Mouse (Mus musculus) monocyte, adult 5-6 weeks (primary cell): ENCODE results near the gene Tectb. TPM values are rescaled to one million over a fixed set of nuclear protein-coding genes. Genes with fewer than 3 reads are reported as not detected.
"Not testable (repeated sequence)": the region's sequence is repeated elsewhere in the genome, so short reads cannot be mapped to it uniquely, and the experiment has no call there.

Experiments
- ATAC-seq: fragments of 153-309, 156-312 bp; replicated peaks from 2 replicates; pipeline ENCODE4 v1.8.0; 2017; ENCODE audit warnings: mild to moderate bottlenecking; ENCODE audit not compliant: low TSS enrichment, insufficient number of reproducible peaks, severe bottlenecking, poor library complexity, low FRiP score
- total RNA-seq: library from RNA; stranded (forward); fragments of 200-1000, 200-491, 200-594 nt; gene quantifications from 3 replicates; pipeline ENCODE4 v1.2.3, GENCODE M21; 2017

Gene Tectb
- total RNA-seq, 1 experiment from 2014 or later, result not detected

DNA sequence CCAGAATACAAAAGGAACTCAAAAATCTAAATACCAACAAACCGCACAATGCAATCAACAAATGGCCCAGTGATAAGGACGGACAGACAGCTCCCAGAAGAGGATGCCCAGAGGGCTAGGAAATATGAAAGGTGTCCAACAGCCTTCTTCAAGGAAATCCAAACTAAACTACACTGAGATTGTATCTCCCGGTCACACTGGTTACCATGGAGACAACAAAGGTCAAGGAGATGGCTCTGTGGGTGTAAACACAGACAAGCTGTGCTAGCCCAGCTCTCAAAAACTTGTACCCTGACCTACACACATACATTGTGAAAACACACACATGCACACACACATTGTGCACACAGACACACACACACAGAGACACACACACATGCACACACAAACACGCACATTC lies 18.3 kb upstream of the Tectb start:
- ATAC-seq, result no peak

DNA sequence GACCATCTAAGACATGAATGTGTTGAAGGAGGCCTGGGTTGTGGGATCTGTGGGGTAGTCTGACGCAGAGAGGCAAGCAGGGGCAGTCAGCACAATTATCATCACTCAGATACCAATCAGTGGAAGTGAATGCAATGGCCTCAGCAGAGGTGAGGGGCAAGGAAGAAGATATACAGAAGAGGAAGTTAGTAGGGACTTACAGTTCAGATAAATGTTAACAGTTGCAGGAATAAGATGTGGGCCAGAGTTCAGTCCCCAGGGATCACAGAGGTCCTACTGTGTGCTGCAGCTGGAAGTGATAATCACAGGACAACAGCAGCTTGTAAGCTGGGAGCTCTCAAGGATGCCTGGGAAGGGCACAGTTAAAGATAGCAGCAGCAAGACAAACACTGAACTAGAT lies 16.4 kb upstream of the Tectb start:
- no peak for ATAC-seq

DNA sequence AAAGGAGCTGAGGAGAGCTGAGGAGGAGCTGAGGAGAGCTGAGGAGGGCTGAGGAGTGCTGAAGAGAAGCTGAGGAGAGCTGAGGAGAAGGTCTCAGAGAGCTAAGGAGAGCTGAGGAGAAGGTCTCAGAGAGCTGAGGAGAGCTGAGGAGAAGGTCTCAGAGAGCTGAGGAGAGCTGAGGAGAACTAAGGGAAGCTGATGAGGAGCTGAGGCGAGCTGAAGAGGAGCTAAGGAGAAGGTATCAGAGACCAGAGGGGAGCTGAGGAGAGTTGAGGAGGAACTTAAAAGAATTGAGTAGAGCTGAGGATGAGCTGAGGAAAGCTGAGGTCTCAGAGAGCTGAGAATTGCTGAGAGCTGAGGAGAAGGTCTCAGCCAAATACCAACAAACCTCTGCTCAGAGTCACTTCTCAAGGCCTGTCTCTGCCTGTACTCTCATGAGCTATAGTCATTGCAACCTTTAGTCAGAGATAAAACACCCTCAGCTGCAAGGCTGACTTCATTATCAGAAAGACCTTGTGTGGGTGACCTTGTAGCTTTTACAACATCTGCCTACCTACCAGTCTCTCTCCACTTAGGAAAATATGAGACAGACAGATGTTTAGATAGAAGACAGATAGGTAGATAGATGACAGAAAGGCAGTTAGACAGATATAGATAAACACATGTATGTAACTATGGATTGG lies 15.2 kb upstream of the Tectb start:
- no peak for ATAC-seq

DNA sequence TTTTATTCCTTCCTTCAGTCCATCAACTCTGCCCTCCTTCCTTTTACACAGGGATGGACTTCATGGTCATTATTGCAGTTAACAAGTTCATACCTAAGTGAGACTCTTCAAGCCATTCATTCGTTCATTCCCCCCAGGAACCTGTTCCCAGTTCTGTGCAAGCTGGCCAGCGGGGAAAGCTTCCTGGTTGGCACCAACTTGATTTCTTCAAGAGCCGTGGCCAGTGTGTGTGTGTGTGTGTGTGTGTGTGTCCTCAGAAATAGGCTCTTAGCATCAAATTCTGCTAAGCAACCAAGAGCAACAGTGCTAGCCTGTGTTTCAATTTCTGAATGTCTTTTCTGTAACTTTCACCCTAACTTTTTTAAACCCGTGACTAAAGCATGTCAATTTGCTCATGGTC lies 14.6 kb upstream of the Tectb start:
- ATAC-seq, result no peak

DNA sequence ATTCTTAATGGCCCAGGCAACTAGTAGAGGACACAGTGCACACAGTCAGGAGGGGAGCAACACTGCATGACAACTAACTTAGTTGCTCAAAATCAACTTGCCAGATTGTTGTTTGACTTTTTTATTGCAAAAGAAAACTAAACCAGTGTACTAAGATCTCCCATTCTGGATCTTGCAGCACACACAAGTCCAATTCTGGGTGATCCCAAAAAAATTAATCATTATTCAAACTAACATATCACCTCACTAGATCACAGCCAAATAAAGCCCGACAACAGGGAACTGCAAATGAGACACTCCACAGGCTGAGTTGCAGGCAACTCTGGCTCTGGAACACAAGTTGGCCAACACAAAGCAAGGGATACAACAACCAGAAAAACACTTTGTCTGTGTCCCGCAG lies 13.8 kb upstream of the Tectb start:
- no peak for ATAC-seq

DNA sequence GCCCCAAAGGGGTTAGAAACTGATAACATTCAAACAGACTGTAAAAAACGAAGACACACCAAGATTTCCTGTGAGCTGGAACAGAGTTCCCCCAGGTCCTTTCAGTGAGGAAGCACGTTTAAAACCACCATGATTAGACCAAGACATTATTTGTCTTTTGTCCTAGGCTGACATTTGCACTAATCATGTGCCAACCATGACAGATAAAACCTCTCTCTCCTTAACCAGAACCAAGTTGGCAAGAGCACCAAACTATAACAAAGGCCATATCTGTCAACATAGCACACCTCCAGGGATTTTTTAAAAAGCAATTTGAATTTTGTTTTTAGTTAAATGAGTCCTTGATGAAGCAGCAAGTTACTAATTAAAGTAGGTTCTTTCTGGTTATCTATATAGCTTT lies 12.8 kb upstream of the Tectb start:
- no peak for ATAC-seq

DNA sequence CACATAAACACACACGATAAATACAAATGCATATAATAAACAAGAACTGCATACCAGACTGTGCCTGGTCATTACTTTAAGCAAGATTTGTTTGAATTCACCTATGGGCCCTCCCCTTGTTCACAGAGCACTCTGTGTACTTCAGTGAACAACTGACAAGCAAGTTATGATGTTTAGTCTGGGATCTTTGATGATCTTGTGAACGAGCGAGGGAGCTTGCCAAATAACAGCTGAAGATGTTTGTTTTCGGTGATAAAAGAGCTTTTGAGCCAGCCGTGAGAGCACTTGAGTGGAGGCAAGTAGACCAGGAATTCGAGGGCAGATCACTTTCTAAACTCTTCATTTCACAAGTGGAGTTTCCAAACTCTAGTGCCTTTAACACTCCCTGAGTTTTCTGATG lies 12.2 kb upstream of the Tectb start:
- no peak for ATAC-seq

DNA sequence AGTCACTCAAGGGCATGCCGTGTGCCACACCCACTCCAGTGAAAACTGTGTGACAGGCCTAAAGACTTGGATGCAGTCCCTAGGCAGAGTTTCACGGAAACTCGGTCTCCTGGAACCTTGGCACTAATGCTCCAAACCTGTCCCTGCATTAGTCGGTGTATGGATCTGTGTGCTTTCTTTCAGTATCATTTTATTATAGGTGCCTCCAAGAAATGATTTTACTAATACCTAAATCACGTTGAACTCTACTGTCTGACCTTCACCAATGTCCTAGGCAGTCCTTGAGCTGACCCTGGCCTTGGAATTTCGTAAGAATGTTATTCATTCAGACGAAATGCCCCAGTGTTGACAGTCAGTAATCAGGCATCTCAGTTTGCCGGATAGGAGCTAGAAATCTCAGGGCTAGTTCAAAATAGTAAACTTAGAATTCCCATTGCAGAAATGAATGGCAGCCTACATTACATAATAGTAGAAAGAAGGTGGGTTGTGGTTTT lies 11.2 kb upstream of the Tectb start:
- ATAC-seq, result not testable (repeated sequence)

DNA sequence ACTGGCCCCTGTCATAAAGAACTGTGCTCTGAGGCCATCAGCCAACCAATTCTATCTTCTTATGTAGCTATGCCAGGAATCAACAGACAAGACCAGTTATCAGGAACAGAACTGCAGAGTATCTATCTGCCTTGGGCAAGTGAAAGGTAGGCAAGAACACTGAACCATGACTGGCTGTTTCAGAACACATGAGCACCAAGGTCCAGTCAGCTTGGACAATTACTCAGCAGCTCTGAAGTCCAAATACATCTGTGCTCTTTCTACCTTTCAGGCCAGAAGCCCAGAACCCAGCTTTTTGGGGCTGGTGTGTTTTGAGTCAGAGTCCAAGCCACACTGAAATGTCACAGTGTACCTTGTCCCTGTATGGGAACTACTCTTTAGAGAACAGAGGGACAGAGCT lies 10.1 kb upstream of the Tectb start:
- no peak for ATAC-seq

DNA sequence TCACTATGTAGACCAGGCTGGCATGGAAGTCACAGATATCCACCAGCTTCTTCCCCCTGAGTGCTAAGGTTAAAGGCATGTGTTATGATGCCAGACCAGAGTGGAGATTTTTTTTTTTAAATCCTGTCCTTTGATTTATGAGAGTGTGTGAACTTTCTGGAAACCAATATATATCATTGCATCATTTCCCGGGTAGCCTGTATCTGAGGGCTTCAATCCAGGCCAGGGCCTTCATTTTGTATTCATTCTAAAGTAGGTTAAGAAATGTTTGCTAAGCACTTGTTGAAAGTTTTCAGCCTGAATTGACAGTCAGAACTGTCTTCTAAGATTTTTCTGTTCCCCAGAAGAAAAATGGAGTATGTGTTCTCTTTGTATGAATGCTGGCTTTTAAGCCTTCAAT lies 8.9 kb upstream of the Tectb start:
- ATAC-seq, result no peak

DNA sequence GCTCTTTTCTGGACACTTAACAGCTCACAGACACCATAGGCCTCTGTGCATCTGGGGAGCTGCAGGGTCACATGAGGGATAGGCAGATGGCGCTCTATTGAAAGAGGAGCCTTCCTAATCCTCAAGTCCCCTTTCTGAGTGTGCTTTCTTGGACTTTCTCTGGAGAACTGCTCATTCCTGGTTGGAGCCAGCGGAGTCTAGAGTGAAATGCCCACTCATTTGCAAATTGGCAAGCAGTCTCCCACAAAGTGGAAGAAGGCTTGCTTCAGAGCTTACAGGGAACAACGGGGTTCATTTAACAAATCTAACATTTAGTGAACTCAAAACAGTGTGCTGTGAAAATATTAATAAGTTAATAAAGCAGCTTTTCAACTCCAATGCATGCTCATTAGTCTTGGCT lies 3.4 kb upstream of the Tectb start:
- ATAC-seq, result no peak

DNA sequence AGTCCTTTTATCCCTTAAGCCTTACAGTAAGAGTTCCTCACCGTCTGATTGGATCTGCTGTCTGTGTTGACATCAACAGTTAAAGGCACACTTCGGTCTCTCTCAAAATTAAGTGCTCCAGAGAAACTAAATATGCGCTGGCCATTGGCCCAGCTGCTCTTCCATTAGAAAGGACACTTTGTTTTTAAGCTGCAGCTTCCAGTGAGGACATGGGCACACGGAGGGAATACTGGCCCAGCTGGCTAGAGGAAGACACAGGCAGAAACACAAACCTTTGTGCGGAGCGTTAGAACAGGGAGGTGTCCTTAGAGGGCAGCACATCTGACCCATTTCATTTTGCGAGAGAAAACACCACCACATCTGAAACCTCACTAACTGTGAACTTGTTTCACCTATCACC lies 3.9 kb downstream of the Tectb start:
- ATAC-seq, result no peak

DNA sequence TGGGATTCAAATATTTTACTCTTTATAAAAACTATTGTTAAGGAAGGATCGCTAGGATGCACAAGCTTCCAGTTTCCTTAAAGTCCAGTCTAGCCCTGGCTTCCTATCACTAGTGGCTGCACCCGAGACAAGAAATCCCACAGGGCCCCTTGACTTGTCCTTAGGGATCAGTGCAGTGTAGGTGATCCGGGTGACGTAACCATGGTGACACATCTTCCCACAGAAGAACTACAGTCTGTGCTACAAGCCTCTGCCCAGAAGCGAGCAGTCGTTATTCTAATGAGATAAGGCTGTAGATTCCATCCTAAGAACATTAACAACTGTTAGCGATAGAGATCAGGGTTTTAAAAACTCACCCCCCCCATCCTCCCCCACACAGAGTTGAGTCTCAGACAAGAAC lies 4.5 kb downstream of the Tectb start:
- ATAC-seq, result no peak

DNA sequence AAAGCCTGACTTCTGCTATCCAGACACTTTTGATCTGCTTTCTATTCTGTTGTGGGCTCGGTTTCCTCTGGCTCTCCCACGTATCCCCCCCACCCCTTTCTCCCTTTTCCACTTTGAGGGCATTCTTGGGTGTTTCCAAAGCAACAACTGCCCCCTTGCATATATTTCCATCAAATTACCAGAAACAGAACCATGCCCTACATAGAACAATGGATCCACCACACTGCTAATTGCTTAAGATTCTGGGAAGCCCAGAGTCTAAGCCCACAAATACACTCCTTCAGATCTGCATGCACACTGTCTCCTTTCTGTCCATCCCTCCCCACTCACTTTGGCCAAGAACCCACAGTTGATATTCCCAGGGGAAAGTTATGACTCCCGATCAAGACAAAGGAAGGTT lies 5.1 kb downstream of the Tectb start:
- no peak for ATAC-seq

DNA sequence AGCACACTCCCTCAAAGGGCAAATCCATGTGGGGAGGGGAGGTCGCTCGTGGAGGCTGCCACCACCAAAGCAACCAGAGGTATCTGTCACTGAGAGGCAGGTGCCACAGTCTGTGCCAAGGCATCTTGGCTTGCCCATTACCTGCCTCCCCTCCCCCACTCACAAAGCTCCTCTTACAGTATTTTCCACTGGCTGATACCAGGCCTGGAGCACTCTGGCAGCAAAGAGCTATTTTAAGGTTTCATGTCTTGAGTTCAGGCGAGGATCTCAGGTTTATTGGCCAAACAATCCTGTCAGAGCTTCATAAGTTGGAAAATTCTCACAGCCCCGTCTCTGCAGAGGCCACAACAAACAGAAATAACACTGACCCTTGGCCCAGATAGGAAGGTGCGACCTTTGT lies 9.5 kb downstream of the Tectb start:
- no peak for ATAC-seq

DNA sequence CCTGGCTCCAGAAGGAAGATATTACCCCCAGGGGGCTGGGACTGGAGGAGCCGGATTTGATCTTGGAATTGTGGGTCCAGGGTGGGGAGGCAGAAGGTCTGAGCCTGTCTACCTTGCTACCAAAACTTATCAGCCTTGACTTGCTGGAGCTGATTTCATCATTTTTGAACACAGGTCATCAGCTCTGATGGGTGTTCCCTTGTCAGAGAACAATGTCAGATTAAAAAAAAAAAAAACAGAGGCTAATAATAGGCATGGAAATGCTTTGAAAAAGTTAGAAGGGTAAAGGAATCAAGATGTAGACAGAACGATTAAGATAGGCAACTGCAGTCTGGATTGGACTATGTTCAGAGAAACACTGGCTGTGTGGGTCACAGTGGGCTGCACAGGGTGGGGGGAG lies 11.1 kb downstream of the Tectb start:
- no peak for ATAC-seq

DNA sequence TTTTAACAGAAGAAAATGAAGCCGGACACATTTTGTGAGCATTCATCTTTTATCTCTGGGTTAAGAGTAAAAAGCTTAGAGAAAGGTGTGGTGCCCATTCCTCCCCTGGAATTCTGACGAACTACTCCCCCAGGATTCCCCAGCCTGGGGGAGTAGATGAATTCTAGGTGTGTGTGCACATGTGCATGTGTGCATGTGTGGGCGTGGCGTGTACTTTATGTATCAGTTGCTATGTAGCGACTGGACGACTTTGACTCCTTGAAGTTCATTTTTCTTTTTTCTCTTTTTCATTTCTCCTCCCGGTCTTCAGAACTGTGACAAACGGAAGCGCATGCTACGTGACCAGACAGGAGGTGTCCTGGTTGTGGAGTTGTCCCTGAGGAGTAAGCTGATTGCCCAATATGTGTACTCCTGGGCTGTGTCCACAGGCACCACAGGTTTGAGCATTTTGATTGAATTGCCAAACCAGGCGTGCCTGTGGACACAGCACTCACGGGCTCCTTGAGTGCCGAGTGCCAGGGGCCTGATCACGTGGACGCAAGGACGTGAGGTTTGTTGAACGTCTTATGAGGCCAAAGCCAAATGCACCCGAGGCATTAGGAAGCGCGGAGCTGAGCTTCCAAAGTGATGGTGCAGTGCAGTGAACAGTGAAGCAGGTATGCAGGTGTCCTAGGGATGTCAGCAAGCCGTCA lies 11.9 kb downstream of the Tectb start:
- no peak for ATAC-seq

DNA sequence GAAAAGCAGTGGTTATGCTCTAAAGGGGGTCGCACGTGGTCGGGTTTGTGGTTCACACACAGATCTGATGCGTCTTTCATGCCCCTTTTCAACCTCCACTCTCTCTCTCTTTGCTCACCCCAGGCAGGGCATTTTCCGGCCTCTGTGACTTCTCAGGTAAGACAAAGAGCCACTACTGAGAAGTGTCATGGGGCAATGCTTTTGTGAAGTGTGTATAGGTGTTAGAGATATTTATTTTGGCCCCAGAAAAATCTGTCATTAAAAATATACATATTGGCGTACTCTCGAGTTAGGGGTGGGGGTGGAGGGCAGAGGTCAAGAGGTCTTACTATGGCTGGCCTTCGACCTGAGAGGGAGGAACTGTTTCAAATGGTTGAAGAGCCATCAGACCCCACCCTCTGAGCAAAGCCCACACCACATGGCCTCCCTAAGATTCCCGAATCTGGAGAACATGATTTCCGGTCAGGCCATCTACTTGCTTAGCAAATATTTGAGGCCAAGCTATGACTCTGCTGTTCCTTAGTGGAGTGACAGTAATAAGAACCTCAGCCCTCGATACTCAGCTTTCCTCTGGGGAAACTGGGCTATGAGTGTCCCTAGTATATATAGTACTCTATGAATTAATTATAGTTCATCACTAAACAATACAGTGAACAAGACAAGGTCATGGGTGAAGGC lies 13.3 kb downstream of the Tectb start:
- no peak for ATAC-seq

DNA sequence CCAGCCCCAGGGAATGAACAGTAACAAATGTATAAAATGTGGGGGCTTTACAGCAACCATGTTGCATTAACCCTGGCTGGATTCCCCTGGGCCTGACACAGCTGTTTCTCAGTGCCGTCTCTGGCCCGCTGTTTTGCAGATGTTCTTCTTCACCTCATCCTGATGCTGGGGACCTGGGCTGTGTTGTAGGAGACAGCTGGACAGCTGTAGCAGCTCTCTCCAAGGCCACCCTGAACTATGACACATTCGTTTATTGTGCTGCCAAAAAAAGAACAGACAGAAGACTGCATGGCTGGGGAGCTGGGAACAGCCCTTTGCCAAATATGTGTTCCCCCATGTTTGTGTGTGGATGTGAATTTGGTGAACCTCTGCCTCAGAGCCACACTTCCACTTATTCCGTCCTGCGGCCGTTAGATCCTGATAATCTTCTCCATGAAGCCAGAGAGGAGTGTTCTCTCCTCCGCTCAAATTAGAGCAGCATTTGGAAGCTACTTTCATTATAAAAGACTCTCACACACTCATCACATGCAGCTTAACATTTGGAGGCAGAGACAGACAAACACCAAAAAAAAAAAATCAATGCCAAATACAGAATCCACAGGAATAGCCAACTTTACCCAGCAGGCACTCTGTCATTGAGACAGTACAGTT lies 14.1 kb downstream of the Tectb start:
- no peak for ATAC-seq

DNA sequence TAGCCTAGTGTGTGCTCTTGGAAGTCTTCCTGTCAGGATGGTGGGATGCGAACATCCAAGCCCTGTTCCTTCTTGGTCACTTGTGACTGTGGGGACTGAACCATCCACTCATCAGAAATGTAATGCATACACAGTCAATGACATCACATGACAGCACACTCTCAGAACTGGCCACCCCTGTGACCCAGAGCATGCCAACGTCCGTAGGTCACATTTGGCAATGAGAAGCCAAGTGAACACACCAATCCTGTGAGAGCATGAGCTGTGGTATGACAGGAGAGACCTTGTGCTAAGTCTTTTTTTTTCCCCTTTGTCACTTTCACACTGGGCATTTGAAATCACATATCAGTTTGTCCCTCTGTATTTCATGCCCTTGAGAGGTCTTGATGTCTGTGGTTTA lies 15.0 kb downstream of the Tectb start:
- no peak for ATAC-seq
